Mouse (Mus musculus): ENCODE results near the gene Ift122.

DNA sequence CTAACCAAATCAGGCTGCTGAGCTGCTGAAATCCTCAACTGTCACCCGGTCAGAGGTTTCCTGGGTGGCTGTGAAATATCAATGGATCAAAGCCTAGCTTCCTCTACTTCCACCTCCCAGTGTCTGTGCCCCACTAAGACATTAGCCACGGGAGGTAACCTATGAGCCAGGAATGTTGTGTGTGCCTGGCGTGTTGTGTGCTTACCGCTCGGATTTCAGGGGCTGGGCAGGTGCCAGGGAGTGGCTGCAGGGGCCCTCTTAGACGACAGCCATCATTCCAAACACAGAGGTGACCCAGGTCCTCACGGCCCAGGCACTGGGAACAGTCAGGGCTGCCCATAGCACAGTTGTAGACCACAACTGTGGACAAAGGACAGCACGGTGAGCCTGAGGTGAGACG is 115.8 kb downstream of the Ift122 start:
- TF ChIP-seq POLR2A (IDR thresholded peaks at IDR 0.05; ENCODE audit: low read depth, low read length) = no peak
- TF ChIP-seq CTCF (IDR thresholded peaks at IDR 0.05; ENCODE audit: borderline replicate concordance, insufficient read depth, low read length) = no peak

Data from embryonic fibroblast, embryonic 13.5 days (primary cell).